Mouse (Mus musculus): Measurements from ENCODE around the gene Cdk11b.
"Not testable (repeated sequence)": the region's sequence is repeated elsewhere in the genome, so short reads cannot be mapped to it uniquely, and the experiment has no call there.

DNA sequence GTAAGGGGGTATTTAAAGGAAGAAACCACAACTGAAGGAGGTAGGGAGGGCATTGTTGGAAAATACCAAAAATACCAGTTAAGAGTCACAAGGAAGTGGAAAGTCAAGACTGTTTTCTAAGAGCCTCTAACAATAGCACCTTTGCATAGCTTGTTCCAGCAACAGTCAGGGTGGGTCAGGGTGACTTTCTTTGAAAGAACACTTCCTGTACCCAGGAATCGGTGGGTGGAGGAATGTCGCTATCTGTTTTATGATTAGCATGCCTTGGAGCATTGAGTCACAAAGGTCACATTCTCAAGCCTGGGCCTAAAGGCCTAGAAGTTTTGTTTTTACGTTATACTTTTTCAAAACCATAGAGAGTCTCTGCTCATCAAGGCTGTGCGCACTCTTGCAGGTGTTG, 63.1 kb downstream of the Cdk11b start:
- TF ChIP-seq CTCF (IDR thresholded peaks at IDR 0.05; ENCODE audit: control insufficient read depth, insufficient read depth, insufficient read length); USF1 (IDR thresholded peaks at IDR 0.05; ENCODE audit: low read depth); MYOG (IDR thresholded peaks at IDR 0.05; ENCODE audit: control insufficient read depth, extremely low read depth, insufficient read length); MAX (IDR thresholded peaks at IDR 0.05): not testable (repeated sequence)
